Mouse (Mus musculus) layer of hippocampus, adult 2 months (tissue): ENCODE data around the gene Medag. TPM values are rescaled to one million over a fixed set of nuclear protein-coding genes. Genes with fewer than 3 reads are reported as not detected.

Source experiments
- DNase-seq, 2 experiments: peaks; one replicate each; pipeline ENCODE4 v3.0.0; 2022; ENCODE audit warnings: low spot score in 2 of 2
- H3K27ac ChIP-seq: fragments of 200-600 bp; 2 replicates; pipeline ENCODE4 v1.8.1; 2022
- H3K4me3 ChIP-seq: fragments of 200-600 bp; 2 replicates; pipeline ENCODE4 v1.8.1; 2022; ENCODE audit warnings: mild to moderate bottlenecking
- CTCF ChIP-seq: fragments of 200-600 bp; conservative IDR thresholded peaks from 2 replicates; pipeline ENCODE4 v1.8.1; 2022; ENCODE audit warnings: antibody characterized with exemption, mild to moderate bottlenecking, moderate library complexity
- long read RNA-seq, 2 experiments: library from polyadenylated mRNA; stranded (forward); transcript quantifications; one replicate each; pipeline ENCODE4 v2.0.0; 2021; ENCODE audit warnings: borderline mapping rate in 2 of 2
- total RNA-seq, 2 experiments: library from RNA; stranded (reverse); gene quantifications; 2 replicates each; pipeline ENCODE4 v1.2.3; 2021

Medag gene
- total RNA-seq, result 1 to 10 TPM; 3.9 to 4.0 TPM
- long read RNA-seq, experiment 1, partial matches to known transcripts, result 1 of 3 reads
- long read RNA-seq, experiment 1, other reads (novel, unspliced or antisense), result 0 of 3 reads
- long read RNA-seq, experiment 2, transcript Medag-201 (5 exons, 2,953 nt), result major isoform, 6 of 8 reads
- long read RNA-seq, experiment 2, partial matches to known transcripts, result 0 of 8 reads
- long read RNA-seq, experiment 2, other reads (novel, unspliced or antisense), result 2 of 8 reads

- Histone ChIP-seq H3K27ac (peak within 1 kb of the TSS; percentile 70), H3K4me3 (peak within 1 kb of the TSS; percentile 41)
- no peak for TF ChIP-seq CTCF
- peak; percentile 34 to 41 for DNase-seq
These were observed at the start of gene Medag for GRCm38 (mm10) chr5:149411509-149412193. Gene Medag, plus strand, starts transcription at chr5:149411749.

GRCm38 (mm10) chr5:149362626-149363025, 48.9 kb upstream of the Medag start:
- H3K27ac ChIP-seq, result no peak overlapping the region
- no peak for TF ChIP-seq CTCF
- no peak for DNase-seq

GRCm38 (mm10) chr5:149363903-149364755, 47.4 kb upstream of the Medag start:
- no peak for TF ChIP-seq CTCF
- no peak for DNase-seq
- Histone ChIP-seq H3K4me3 (no peak overlapping the region), H3K27ac (no peak overlapping the region)

More at GRCm38 (mm10) chr5:149362626-149363025, 48.9 kb upstream of the Medag start:
- H3K4me3 ChIP-seq, result no peak overlapping the region

- no peak overlapping the region for H3K27ac ChIP-seq
- TF ChIP-seq CTCF, result no peak
- no peak for DNase-seq
- H3K4me3 ChIP-seq, result no peak overlapping the region
These were observed 44.5 kb upstream of the Medag start for GRCm38 (mm10) chr5:149367011-149367410.

- no peak overlapping the region for H3K27ac ChIP-seq
- DNase-seq, result no peak
- TF ChIP-seq CTCF, result no peak
These were observed 43.7 kb upstream of the Medag start for GRCm38 (mm10) chr5:149367544-149368466.

GRCm38 (mm10) chr5:149368575-149369312, 42.8 kb upstream of the Medag start:
- Histone ChIP-seq H3K4me3 (no peak overlapping the region), H3K27ac (no peak overlapping the region)
- TF ChIP-seq CTCF, result no peak
- no peak for DNase-seq

More at GRCm38 (mm10) chr5:149367544-149368466, 43.7 kb upstream of the Medag start:
- H3K4me3 ChIP-seq, result no peak overlapping the region

GRCm38 (mm10) chr5:149369373-149370035, 42.0 kb upstream of the Medag start:
- DNase-seq, result no peak
- H3K4me3 ChIP-seq, result no peak overlapping the region
- H3K27ac ChIP-seq, result no peak overlapping the region
- TF ChIP-seq CTCF, result no peak

- no peak overlapping the region for H3K4me3 ChIP-seq
- H3K27ac ChIP-seq, result no peak overlapping the region
- no peak for TF ChIP-seq CTCF
- DNase-seq, result no peak
These were observed 39.5 kb upstream of the Medag start for GRCm38 (mm10) chr5:149372018-149372417.

GRCm38 (mm10) chr5:149373224-149373623, 38.3 kb upstream of the Medag start:
- no peak overlapping the region for H3K27ac ChIP-seq
- no peak overlapping the region for H3K4me3 ChIP-seq
- no peak for DNase-seq
- TF ChIP-seq CTCF, result no peak

GRCm38 (mm10) chr5:149374026-149374425, 37.5 kb upstream of the Medag start:
- no peak overlapping the region for H3K4me3 ChIP-seq
- no peak for DNase-seq
- no peak overlapping the region for H3K27ac ChIP-seq
- TF ChIP-seq CTCF, result no peak

GRCm38 (mm10) chr5:149375074-149375888, 36.3 kb upstream of the Medag start:
- TF ChIP-seq CTCF, result no peak
- DNase-seq, result no peak
- H3K27ac ChIP-seq, result peak overlapping the region; percentile 52; the same call in 1 of the 2 replicates
- H3K4me3 ChIP-seq, result peak overlapping the region; percentile 17; the same call in 1 of the 2 replicates
